Mouse (Mus musculus) erythroblast, embryonic 14.5 days (primary cell): ENCODE results near the gene Ints3. TPM values are rescaled to one million over a fixed set of nuclear protein-coding genes. Genes with fewer than 3 reads are reported as not detected.
"Not testable (repeated sequence)": the region's sequence is repeated elsewhere in the genome, so short reads cannot be mapped to it uniquely, and the experiment has no call there.

Experiments used
- H3K27me3 ChIP-seq: 2 replicates; pipeline ENCODE4 v1.6.1; 2012; ENCODE audit warnings: inconsistent platforms; ENCODE audit not compliant: control insufficient read depth
- H3K36me3 ChIP-seq: 2 replicates; pipeline ENCODE4 v1.6.1; 2012; ENCODE audit warnings: mild to moderate bottlenecking, inconsistent platforms; ENCODE audit not compliant: control insufficient read depth
- H3K4me1 ChIP-seq: 2 replicates; pipeline ENCODE4 v1.6.1; 2012; ENCODE audit warnings: inconsistent platforms; ENCODE audit not compliant: control insufficient read depth
- H3K4me3 ChIP-seq: replicated peaks from 2 replicates; pipeline ENCODE3; 2012; ENCODE audit warnings: moderate library complexity, mild to moderate bottlenecking, inconsistent platforms
- H3K9me3 ChIP-seq: 2 replicates; pipeline ENCODE4 v1.6.1; 2012; ENCODE audit warnings: low read length, inconsistent platforms, mixed read lengths; ENCODE audit not compliant: control insufficient read depth
- GATA1 ChIP-seq: IDR thresholded peaks from 2 replicates; pipeline ENCODE4 v1.6.1; 2012; ENCODE audit warnings: low read length, inconsistent platforms, mixed read lengths
- TAL1 ChIP-seq: IDR thresholded peaks from 3 replicates; pipeline ENCODE4 v1.6.1; 2012; ENCODE audit warnings: low read length, inconsistent platforms, mixed read lengths
- polyA plus RNA-seq: library from polyadenylated mRNA; stranded (reverse); fragments of >175 nt; gene quantifications from 2 replicates; pipeline ENCODE4 v1.2.3, GENCODE M21; 2012

The Ints3 gene
- polyA plus RNA-seq, 1 experiment = 1.7 TPM

DNA sequence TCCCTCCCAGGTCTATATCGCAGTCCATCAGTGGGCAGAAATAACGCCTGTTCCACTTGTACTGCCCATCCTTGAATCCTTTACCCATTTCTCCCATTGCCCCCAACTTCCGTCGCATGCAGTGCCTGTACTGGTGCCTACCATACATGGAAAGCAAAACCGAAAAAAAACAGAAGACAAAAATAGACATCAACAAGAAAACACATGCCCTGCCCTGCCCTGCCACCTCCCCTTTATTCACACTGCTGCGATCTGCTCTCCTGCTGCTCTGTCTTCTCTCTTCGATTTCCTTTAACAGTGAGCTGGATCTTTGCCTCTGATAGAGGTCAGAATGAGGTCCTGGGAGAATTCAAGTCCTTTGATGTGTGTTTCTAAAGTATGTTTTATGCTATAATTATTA, 75.5 kb downstream of the Ints3 start:
- H3K27me3 ChIP-seq = no peaks in the 10 kb centered on the region
- peaks cover 4% of the 10 kb centered on the region for H3K4me1 ChIP-seq
- no peaks in the 10 kb centered on the region for H3K9me3 ChIP-seq
- no peak for TF ChIP-seq GATA1
- TF ChIP-seq TAL1 = no peak
- H3K4me3 ChIP-seq = no peak overlapping the region
- peaks cover 86% of the 10 kb centered on the region for H3K36me3 ChIP-seq

DNA sequence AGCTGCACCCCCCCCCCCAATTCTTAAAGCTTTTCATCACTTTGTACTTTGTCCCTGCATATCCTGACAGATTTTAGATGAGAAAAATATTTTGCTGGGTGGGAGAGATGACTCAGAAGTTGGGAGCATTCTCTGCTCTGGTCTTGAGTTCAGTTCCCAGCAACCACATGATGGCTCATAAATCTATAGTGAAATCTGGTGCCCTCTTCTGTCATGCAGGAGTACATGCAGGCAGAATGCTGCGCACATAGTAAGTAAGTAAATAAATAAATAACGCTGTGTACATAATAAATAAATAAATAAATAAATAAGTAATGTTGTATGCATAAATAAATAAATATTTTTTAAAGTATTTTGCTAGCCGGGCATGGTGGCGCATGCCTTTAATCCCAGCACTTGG, 85.6 kb downstream of the Ints3 start:
- TF ChIP-seq TAL1 = no peak
- TF ChIP-seq GATA1 = no peak
- Histone ChIP-seq H3K9me3 (no peaks in the 10 kb centered on the region), H3K4me1 (no peaks in the 10 kb centered on the region; the same call in 1 of the 2 replicates), H3K4me3 (no peak overlapping the region), H3K36me3 (peaks cover 76% of the 10 kb centered on the region), H3K27me3 (no peaks in the 10 kb centered on the region)

DNA sequence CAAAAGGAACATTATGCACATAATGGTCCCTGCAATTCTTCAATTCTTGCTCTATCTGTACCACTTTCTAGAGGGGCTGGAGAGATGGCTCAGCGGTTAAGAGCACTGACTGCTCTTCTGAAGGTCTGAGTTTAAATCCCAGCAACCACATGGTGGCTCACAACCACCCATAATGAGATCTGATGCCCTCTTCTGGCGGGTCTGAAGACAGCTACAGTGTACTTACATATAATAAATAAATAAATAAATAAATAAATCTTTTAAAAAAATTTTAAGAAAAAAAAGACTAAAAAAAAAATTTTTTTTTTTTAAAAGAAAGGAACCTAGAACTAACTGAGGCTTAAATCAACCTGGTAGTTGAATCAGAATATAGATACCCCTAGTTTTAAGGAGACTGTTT, 90.6 kb downstream of the Ints3 start:
- peaks cover 50% of the 10 kb centered on the region for H3K36me3 ChIP-seq
- H3K4me1 ChIP-seq, H3K27me3 ChIP-seq: not testable (repeated sequence)

More for the DNA sequence above, 90.6 kb downstream of the Ints3 start:
- not testable (repeated sequence) for H3K4me3 ChIP-seq, H3K9me3 ChIP-seq

Other genes with a start within 250 kb of the Ints3 start
- gene Rps27, start 220.0 kb downstream of the Ints3 start, polyA plus RNA-seq = 25.9 and 30.7 TPM in 2 replicates
- 0.07 and 0.12 TPM in 2 replicates for gene Rab13, start 219.9 kb downstream of the Ints3 start, polyA plus RNA-seq
- 3.9 and 4.3 TPM in 2 replicates for gene Jtb, start 202.0 kb downstream of the Ints3 start, polyA plus RNA-seq
- not detected in 2 replicates for gene Creb3l4, start 190.1 kb downstream of the Ints3 start, polyA plus RNA-seq
- gene Slc39a1, start 185.4 kb downstream of the Ints3 start, polyA plus RNA-seq = 0.20 and 0.21 TPM in 2 replicates
- 2.9 and 3.3 TPM in 2 replicates for gene Crtc2, start 179.5 kb downstream of the Ints3 start, polyA plus RNA-seq
- 1.1 and 1.3 TPM in 2 replicates for gene Dennd4b, start 168.4 kb downstream of the Ints3 start, polyA plus RNA-seq
- 0.37 and 0.40 TPM in 2 replicates for gene Gatad2b, start 140.4 kb downstream of the Ints3 start, polyA plus RNA-seq
- 0.08 and 0.18 TPM in 2 replicates for gene Slc27a3, start 43.7 kb downstream of the Ints3 start, polyA plus RNA-seq
- gene Npr1, start 32.2 kb upstream of the Ints3 start, polyA plus RNA-seq = 0.04 and 0.05 TPM in 2 replicates
- 1.1 and 1.6 TPM in 2 replicates for gene Ilf2, start 42.5 kb upstream of the Ints3 start, polyA plus RNA-seq
- 0.11 and 0.14 TPM in 2 replicates for gene Snapin, start 57.4 kb upstream of the Ints3 start, polyA plus RNA-seq
- 7.2 and 8.0 TPM in 2 replicates for gene Chtop, start 75.9 kb upstream of the Ints3 start, polyA plus RNA-seq
- gene S100a1, start 80.8 kb upstream of the Ints3 start, polyA plus RNA-seq = 0.15 and 0.23 TPM in 2 replicates
- 0.67 and 0.76 TPM in 2 replicates for gene S100a13, start 80.8 kb upstream of the Ints3 start, polyA plus RNA-seq
- gene S100a14, start 93.2 kb upstream of the Ints3 start, polyA plus RNA-seq = not detected in 2 replicates
- gene S100a16, start 103.6 kb upstream of the Ints3 start, polyA plus RNA-seq = 0.23 and 0.51 TPM in 2 replicates
- gene S100a3, start 127.0 kb upstream of the Ints3 start, polyA plus RNA-seq = not detected in 2 replicates
- not detected in 2 replicates for gene S100a2, start 156.6 kb upstream of the Ints3 start, polyA plus RNA-seq
- gene Gm42674, start 168.3 kb upstream of the Ints3 start, polyA plus RNA-seq = not detected in 2 replicates
- not detected in 2 replicates for gene S100a4, start 170.1 kb upstream of the Ints3 start, polyA plus RNA-seq
- gene S100a5, start 174.9 kb upstream of the Ints3 start, polyA plus RNA-seq = not detected in 2 replicates
- gene S100a6, start 179.3 kb upstream of the Ints3 start, polyA plus RNA-seq = not detected in 2 replicates
- gene S100a7a, start 220.4 kb upstream of the Ints3 start, polyA plus RNA-seq = not detected in 2 replicates
- gene S100a8, start 235.4 kb upstream of the Ints3 start, polyA plus RNA-seq = not detected in 2 replicates